Mouse (Mus musculus): ENCODE data around the gene Tnrc6c. TPM values are rescaled to one million over a fixed set of nuclear protein-coding genes. Genes with fewer than 3 reads are reported as not detected.

The Tnrc6c gene
- total RNA-seq, 2 experiments from 2014 or later, result 18.5 to 24.8 TPM

GRCm38 (mm10) chr11:117724604-117725301, 70.7 kb downstream of the Tnrc6c start:
- peak overlapping the region; percentile 38 for H3K27ac ChIP-seq
- DNase-seq, result no peak
- H3K4me3 ChIP-seq, result no peak overlapping the region
- TF ChIP-seq CTCF (IDR thresholded peaks at IDR 0.05), result no peak
- intact Hi-C loops (cut with DNase I), result no loop called here

- H3K4me3 ChIP-seq, result no peak overlapping the region
- H3K27ac ChIP-seq, result 0 out of 2 replicates have a peak overlapping the region, but pooled peaks have one; percentile 88
- intact Hi-C loops (cut with DNase I), result no loop called here
- no peak for DNase-seq
- no peak for TF ChIP-seq CTCF (IDR thresholded peaks at IDR 0.05)
Observed at GRCm38 (mm10) chr11:117727031-117727430, 72.9 kb downstream of the Tnrc6c start.

- Histone ChIP-seq H3K27ac (peak overlapping the region; percentile 88), H3K4me3 (no peak overlapping the region)
- no peak for DNase-seq
- intact Hi-C loops (cut with DNase I), result no loop called here
- TF ChIP-seq CTCF (IDR thresholded peaks at IDR 0.05), result no peak
Observed at GRCm38 (mm10) chr11:117728245-117728644, 74.2 kb downstream of the Tnrc6c start.

DNA sequence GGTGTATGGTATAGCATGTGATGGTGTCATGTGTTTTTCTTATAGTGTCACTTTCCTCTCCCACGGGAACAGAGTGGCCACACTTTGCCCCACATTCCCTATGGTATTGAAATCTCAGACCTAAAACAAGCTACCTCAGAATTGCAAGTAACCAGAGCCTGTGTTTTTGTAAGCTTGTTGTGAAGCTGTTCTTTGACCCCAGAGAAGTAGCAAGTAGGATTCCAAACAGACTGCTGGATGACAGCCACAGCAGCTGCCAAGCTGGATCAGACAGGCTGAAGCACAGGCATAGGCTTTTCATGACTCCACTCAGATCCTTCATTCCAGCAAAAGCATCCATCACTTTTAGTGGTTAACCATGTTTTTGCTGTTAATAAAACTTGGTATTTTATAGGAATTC, 74.8 kb downstream of the Tnrc6c start:
- peak; percentile 82 for DNase-seq
- Histone ChIP-seq H3K27ac (peak overlapping the region; percentile 88), H3K4me3 (no peak overlapping the region)
- TF ChIP-seq CTCF (IDR thresholded peaks at IDR 0.05), result no peak
- intact Hi-C loops (cut with DNase I), result no loop called here

GRCm38 (mm10) chr11:117729341-117729740, 75.3 kb downstream of the Tnrc6c start:
- no peak for DNase-seq
- Histone ChIP-seq H3K27ac (peak overlapping the region; percentile 88), H3K4me3 (no peak overlapping the region)
- no peak for TF ChIP-seq CTCF (IDR thresholded peaks at IDR 0.05)
- intact Hi-C loops (cut with DNase I), result no loop called here

DNA sequence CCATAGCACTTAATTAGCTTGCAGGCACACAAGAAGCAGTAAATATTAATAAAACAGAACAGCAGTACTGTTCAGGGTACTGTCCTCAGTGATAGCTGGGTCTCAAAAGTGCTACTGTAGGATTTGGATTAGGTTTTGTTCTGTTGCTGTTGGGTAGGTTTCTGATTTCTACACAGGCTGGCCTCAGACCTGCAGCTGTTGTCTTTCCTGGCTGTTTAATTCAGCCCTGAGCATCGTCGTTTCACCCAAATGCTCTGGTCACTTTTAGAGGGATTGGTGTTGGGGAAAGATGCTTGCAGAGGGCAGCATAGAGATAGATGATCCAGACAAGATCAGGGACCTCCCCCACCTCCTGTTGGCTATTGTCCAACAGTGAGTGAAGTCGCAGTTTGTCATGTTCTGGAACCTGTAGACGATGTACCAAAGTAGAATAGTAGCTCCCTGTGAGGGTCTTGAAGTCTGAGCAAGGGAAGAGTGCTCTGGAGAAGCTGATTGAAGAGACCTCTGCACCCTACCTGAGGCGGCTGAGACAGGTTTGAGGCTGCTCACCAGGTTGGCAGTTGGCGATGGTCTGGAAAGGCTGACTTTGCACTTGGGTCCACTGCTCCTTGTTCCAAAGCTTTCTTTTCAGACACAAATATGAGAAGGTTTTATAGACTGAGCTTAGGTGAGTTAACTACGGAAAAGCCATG, 75.9 kb downstream of the Tnrc6c start:
- TF ChIP-seq CTCF (IDR thresholded peaks at IDR 0.05), result no peak
- no peak for DNase-seq
- peak overlapping the region; percentile 88 for H3K27ac ChIP-seq
- intact Hi-C loops (cut with DNase I), result no loop called here
- no peak overlapping the region for H3K4me3 ChIP-seq

- no peak overlapping the region for H3K4me3 ChIP-seq
- intact Hi-C loops (cut with DNase I), result no loop called here
- TF ChIP-seq CTCF (IDR thresholded peaks at IDR 0.05), result no peak
- DNase-seq, result peak; percentile 58
- H3K27ac ChIP-seq, result peak overlapping the region; percentile 88
Observed at GRCm38 (mm10) chr11:117730490-117730838, 76.4 kb downstream of the Tnrc6c start.

GRCm38 (mm10) chr11:117731470-117731869, 77.4 kb downstream of the Tnrc6c start:
- Histone ChIP-seq H3K27ac (peak overlapping the region; percentile 88), H3K4me3 (no peak overlapping the region)
- intact Hi-C loops (cut with DNase I), result no loop called here
- no peak for TF ChIP-seq CTCF (IDR thresholded peaks at IDR 0.05)
- no peak for DNase-seq

DNA sequence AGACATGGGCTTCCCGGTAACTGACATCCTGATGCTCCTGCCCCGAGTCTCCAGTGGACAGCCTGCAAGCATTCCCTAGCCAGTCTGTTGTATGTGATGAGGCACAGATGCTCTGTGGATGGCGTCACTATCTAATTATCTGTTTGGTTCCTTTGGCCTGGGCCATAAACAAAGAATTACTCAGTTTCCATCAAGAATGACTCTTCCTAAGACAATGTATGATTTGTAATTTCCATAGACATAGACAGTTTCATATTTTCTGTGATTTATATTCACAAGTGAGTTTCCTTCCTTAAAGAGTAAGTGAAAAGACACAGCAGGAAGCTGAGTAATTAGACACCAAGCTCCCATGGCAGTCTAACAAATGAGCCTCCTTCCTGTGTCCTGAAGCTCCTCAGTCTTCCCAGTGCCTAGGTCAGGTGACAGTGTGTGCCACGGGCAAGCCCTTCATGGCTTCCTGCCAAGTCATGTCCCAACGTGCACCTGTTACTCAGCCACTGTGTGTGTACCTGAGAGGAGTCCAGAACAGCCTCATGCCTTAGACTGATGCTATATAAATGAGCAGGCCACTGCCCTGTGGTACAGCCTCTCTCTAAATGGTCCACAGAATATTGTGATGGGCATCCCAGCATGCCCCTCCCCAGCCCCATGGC, 82.1 kb downstream of the Tnrc6c start:
- TF ChIP-seq CTCF (IDR thresholded peaks at IDR 0.05), result no peak
- intact Hi-C loops (cut with DNase I), result no loop called here
- Histone ChIP-seq H3K4me3 (no peak overlapping the region), H3K27ac (peak overlapping the region; percentile 53; the same call in 1 of the 2 replicates)
- DNase-seq, result no peak

- no peak overlapping the region for H3K27ac ChIP-seq
- DNase-seq, result no peak
- TF ChIP-seq CTCF (IDR thresholded peaks at IDR 0.05), result no peak
- no peak overlapping the region for H3K4me3 ChIP-seq
- intact Hi-C loops (cut with DNase I), result no loop called here
Observed at GRCm38 (mm10) chr11:117738123-117738522, 84.0 kb downstream of the Tnrc6c start.

DNA sequence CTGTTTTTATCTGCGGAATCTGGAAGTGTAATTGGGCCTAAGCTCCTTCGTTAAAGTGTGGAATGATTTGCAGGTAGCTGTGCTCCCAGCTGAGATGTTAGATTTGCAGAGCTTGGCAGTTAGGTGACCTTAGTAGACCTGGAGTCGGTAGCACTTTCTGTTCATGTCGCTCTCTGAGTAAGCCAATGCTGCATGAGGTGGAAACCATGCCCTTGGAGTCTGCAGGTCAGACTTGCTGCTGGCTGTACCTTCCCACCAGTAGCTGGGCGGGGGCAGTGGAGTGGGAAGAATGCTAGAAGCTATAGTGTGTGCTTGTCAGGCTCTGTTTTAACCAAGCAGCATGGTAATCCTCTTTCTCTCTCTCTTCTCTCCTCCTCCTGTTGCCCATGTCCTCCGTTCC, 87.0 kb downstream of the Tnrc6c start:
- TF ChIP-seq CTCF (IDR thresholded peaks at IDR 0.05), result 0 out of 2 replicates have a peak, but pooled peaks have one; percentile 1
- DNase-seq, result peak; percentile 62
- intact Hi-C loops (cut with DNase I), result loop anchor here (5.0 kb wide), 1 partner anchor 46 kb away; no protein-coding TSS in a partner anchor

GRCm38 (mm10) chr11:117742243-117742642, 88.2 kb downstream of the Tnrc6c start:
- no peak overlapping the region for H3K4me3 ChIP-seq
- DNase-seq, result no peak
- TF ChIP-seq CTCF (IDR thresholded peaks at IDR 0.05), result no peak
- H3K27ac ChIP-seq, result peak overlapping the region; percentile 58
- intact Hi-C loops (cut with DNase I), result loop anchor here (5.0 kb wide), 1 partner anchor 45 kb away; no protein-coding TSS in a partner anchor

More for the DNA sequence above, 87.0 kb downstream of the Tnrc6c start:
- H3K4me3 ChIP-seq, result no peak overlapping the region
- peak overlapping the region; percentile 58 for H3K27ac ChIP-seq

GRCm38 (mm10) chr11:117742715-117743114, 88.6 kb downstream of the Tnrc6c start:
- Histone ChIP-seq H3K27ac (peak overlapping the region; percentile 58; the same call in 1 of the 2 replicates), H3K4me3 (no peak overlapping the region)
- DNase-seq, result no peak
- intact Hi-C loops (cut with DNase I), result loop anchor here (5.0 kb wide), 1 partner anchor 45 kb away; no protein-coding TSS in a partner anchor
- no peak for TF ChIP-seq CTCF (IDR thresholded peaks at IDR 0.05)
